Mouse (Mus musculus) heart, postnatal 14 days (tissue): Measurements from ENCODE around the gene Gm20521. TPM values are rescaled to one million over a fixed set of nuclear protein-coding genes. Genes with fewer than 3 reads are reported as not detected.

Experiments used
- DNase-seq, 2 experiments: peaks; one replicate each; pipeline ENCODE4 v3.0.0; 2021 to 2022
- intact Hi-C: fragments of 180-260 bp; cut with DNase I; formaldehyde crosslinking; loops from one replicate; pipeline ENCODE4 v1.15.1; 2025
- long read RNA-seq, 2 experiments: library from polyadenylated mRNA; stranded (forward); transcript quantifications; one replicate each; pipeline ENCODE4 v2.0.0; 2021
- total RNA-seq, 2 experiments: library from RNA; stranded (reverse); gene quantifications; 2 replicates each; pipeline ENCODE4 v1.2.3; 2021

The Gm20521 gene
- 1 to 10 TPM; 4.1 to 8.1 TPM for total RNA-seq
- long read RNA-seq, experiment 1 = 0 reads
- long read RNA-seq, experiment 2, partial matches to known transcripts = 0 of 7 reads
- long read RNA-seq, experiment 2, other reads (novel, unspliced or antisense) = 7 of 7 reads

DNA sequence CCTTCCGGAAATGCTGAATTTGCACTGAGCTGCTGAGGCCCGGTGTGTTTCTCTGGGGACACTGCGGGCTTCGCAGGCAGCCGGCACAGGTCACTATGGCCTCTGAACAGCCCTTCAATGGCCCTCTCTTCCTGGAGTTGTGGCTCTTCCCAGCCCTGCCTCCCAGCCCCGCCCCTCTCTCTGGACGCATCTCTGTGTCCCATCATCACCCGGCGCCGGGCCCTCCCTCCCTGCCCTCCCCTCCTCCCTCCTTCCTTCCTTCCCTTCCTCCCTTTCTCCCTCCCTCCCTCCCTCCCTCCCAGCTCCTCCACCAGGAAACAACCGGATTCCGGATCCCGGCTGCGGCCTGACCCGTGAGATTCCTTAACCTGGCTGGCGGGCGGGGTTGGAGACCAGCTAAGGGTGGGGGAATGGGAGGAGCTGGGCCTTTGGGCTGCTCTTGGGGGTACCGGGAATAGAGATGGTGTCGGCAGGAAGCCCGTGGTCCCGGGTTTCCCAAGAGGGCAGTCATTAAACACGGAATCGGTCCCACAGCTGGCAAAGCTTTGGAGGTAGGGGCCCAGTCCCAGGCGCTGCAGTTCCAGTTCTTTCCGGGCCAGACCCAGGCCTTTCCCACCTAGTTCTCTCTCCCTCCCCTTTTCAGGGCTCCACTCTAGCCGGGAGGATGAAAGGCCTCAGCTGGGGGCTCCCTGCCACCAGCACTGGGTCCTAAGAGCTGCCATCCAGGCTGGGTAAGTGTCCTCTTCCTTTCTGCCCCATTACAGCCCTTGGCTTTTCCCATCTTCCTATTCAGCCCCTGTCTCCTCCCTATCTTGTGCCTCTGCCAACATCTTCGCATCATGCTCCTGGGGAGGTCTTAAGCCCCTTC, at the start of gene Gm20521, which contains the start of gene Bcl2l2:
TSS of gene Gm20521 (plus strand) at position 288 of the 868 bp plus-strand sequence.
TSS of gene Bcl2l2 (plus strand) at position 224 of the 868 bp plus-strand sequence.
- DNase-seq = peak; percentile 82 to 87
- intact Hi-C loops = no loop called here

DNA sequence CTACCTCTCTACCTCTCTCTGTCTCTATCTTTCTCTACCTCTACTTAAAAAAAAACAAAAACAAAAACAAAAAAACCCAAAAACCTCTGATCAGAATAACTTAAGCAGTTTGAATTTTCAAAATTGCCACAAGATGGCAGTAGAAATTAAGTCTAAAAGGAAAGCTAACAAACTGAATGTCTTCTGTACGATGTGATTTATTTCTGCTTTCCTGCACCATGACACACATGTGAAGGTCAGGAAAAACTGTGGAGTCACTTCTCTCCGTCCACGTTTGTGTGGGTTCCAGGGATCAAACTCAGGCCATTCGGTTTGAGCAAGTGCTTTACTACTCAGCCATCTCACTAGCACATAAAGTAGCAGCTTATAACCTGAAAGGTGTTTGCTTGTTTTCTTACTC, 39.8 kb upstream of the Gm20521 start:
- DNase-seq = no peak
- intact Hi-C loops = loop anchor here (2.0 to 5.0 kb wide), 2 partner anchors 171 to 254 kb away; partner anchors contain the start of gene Ngdn

DNA sequence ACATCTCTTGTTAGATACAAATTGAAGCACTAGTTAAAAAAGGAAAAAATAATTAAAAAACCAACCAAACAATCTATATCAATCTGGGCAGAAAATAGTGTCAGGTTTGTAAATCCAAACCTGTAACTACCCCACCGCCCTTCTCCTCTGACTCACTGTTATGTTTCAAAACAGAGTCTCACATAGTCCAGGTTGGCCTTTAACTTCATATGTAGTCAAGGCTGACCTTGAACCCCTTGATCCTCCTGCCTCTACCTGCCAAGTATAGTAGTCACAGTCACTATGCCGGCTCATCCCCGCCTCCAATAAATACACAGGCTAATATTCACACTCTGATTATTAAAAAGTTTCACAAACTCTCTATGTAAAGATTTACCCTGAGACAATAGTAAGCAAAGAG, 27.5 kb upstream of the Gm20521 start:
- intact Hi-C loops = no loop called here
- DNase-seq = no peak

DNA sequence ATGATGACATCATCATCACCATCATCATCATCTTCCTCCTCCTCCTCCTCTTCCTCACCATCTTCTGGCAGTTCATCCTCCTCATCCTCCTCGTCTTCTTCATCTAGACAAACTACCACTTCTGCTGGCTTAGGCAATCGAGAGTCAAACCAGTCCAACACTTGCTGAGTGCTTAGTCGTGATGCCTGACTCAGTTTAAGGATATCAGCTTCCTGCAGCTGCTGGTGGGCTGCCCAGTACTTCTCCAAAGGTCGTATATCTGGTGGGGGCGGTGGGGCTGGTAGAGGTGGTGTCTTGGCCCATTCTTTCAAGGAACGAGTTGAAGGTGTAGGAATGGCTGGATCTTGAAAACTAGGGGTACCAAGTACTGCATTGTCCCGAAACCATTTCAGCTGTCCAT, 26.5 kb upstream of the Gm20521 start:
- intact Hi-C loops = no loop called here
- no peak for DNase-seq

DNA sequence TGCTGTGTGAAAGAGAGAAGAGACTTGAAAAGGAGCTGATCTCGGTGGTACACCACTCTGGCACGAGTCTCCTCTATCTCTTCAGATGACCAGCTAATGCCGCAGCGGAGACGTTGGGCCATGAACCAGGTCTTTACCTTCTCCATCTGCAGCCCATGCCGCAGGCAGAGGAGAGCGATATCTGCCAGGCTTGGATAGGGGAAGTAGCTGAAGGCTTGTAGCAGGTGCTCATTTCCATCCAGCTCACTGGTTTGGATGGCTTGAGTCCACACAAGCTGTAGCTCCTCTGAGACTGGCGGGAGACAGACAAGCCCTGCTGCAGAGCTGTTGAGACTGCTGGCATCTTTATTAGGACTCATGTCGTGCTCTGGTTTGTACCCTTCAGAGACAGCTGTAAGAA, 25.4 kb upstream of the Gm20521 start:
- intact Hi-C loops = no loop called here
- no peak for DNase-seq

DNA sequence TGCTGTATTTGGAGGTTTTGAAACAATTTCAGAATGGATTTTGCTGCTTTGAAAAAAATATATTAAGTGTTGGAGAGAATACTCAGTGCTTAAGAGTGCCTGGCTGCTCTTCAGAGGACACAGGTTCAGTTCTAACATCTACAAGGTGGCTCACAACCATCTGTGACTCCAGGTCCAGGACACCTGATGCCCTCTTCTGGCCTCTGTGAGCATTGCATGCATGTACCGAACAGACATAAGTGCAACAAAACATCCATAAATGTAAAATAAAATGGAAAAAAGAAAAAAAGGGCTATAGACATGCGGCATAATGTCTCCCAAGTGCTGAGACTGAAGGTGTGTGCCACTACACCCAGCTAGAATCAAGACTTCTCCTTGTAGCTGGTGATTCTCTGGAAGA, 22.7 kb upstream of the Gm20521 start:
- intact Hi-C loops = loop anchor here (5.0 to 10.0 kb wide), 2 partner anchors 148 to 234 kb away; partner anchors contain the start of genes Cebpe, Thtpa and Zfhx2
- DNase-seq = peak; percentile 52 to 71

DNA sequence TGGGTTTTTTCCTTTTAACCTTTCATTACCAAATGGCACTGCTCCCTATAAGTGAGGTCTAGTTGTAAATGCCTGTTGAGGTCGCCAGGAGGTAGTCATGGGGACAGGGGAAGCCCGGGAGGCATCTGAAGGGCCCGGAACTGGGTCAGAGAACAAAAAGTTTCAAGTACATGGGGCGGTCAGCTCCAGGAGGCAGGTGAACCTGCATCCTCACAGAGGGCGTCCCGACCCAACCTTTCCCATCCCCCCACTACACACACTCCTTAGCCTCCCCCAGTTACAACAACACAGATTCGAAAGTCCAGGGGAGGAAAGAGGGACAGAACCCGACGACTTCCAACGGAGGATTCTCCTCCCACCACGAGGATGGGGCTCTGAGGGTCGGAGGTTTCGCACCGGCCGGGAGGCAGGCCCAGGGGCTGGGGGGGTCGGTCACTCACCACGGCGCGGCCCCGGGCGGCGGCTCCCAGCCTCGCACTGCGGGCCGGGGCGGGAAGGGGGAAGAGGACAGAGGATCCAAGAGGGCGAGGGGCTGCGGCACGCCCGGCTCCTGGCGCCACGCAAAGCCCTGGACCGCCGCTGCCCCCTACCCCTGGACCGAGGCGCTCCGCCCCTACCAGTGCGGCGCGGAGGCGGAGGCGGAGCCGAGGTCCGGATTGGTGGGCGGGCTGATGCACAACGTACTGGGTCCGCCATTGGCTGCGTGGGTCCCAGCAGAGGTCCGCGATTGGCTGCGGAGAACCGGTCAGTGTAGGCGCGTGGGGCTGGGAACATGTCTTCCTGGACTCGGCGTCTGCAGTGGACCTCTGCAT, 19.5 kb upstream of the Gm20521 start:
- intact Hi-C loops = loop anchor here (5.0 to 10.0 kb wide), 2 partner anchors 151 to 231 kb away; partner anchors contain the start of genes Cebpe, Thtpa and Zfhx2
- peak; percentile 92 for DNase-seq

DNA sequence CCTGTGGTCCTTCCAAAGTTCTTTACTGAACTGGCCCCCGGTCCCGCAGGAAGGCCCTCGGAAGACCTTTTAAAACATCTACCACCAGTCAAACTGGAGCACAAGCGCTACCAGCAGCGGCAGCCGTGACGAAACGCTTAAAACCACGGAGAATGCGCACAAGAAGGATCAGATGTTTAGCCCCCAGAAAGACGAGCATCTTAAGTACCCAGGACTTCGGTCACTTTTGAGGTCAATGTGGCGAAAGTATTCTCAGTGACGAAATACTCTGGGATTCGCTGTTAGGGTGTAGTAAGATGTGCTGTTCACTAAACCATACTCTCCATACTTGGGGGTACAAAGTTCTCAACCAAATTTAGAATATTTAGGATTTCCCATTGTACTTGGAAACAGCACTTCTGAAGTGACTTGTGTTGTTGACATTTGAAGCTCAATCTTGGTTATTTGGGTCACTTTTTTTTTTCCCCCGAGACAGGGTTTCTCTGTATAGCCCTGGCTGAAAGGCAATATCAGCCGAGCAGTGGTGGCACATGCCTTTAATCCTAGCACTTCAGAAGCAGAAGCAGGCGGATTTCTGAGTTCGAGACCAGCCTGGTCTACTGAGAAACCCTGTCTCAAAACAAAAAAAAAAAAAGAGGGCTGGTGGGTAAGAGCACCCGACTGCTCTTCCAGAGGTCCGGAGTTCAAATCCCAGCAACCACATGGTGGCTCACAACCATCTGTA, 18.8 kb upstream of the Gm20521 start:
- intact Hi-C loops = loop anchor here (5.0 to 10.0 kb wide), 2 partner anchors 152 to 230 kb away; partner anchors contain the start of genes Cebpe, Thtpa and Zfhx2
- no peak for DNase-seq

DNA sequence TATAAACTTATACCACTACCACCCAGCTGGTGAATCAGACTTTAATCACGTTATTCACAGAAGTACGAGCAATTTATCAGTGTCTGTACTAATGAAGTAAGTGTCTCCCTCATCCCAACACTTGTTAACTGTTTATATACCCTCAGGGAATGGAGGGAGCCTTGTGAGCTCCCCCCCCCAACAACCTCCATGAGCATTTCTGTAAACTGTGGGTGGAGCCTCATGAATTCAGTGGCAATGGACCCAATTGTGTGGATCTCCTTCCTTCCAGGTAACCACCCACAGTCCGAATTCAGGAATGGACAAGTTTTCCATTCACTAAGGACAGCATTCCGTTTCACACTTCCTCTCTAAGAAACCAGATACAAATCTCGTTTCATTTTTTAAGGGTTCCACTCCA, 17.6 kb upstream of the Gm20521 start:
- intact Hi-C loops = loop anchor here (10.0 kb wide), 1 partner anchor 229 kb away; the partner anchor contains the start of genes Thtpa and Zfhx2
- DNase-seq = no peak

DNA sequence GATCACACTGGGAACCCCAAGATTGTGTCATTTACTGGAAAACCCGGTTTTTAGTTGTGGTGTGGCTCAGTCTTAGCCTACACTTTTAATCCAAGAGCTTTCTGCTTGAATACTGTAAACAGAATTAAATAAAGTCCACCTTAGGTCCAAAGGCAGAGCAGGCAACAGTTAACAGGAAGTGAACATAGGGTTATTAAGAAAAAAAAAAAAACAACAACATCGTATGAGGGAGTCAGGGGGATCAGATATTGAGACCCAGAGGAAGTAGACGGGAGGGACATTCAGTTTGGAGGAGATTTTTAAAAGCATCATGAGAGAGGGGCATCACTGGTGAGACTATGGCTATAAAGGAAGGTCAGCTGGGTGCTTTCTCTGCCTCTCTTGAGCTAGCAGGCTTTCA, 17.0 kb upstream of the Gm20521 start:
- intact Hi-C loops = loop anchor here (10.0 kb wide), 1 partner anchor 229 kb away; the partner anchor contains the start of genes Thtpa and Zfhx2
- DNase-seq = no peak

DNA sequence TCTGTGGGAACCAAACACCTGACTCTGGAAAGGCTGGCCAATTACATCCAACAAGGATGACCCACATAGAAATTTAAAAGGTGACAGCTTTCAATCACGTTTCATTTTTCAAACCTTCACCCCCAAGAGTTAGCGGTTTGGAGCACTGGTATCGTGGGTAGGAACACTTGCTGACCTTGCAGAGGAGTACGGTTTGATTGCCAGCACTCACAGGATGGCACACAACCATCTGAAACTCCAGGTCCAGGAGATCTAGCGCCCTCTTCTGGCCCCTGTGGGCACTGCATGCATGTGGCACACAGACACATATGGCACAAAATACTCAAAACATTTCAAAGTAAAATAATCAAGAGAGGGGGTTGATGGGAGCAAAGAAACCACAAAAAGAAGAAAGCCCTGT, 16.3 kb upstream of the Gm20521 start:
- intact Hi-C loops = loop anchor here (10.0 kb wide), 1 partner anchor 228 kb away; the partner anchor contains the start of genes Thtpa and Zfhx2
- no peak for DNase-seq

DNA sequence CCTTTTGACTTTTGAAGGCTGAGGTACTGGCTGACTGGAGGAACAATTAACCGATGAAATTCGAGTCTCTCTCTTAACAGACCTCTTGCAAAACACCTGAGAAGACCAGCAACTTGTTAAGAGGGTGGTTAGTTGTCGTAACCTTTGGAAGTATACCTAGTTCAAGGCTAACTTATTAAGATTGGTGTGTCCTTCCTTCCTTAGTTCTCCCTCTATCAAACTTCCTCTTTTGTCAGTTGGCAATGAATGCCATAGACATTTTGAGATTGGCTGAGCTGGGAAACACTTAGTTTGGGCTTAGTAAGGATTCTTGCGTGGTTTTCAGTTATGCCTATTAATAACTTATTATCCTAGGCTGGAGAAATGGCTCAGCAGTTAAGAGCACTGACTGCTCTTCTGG, 15.2 kb upstream of the Gm20521 start:
- intact Hi-C loops = loop anchor here (10.0 kb wide), 1 partner anchor 227 kb away; the partner anchor contains the start of genes Thtpa and Zfhx2
- no peak for DNase-seq

DNA sequence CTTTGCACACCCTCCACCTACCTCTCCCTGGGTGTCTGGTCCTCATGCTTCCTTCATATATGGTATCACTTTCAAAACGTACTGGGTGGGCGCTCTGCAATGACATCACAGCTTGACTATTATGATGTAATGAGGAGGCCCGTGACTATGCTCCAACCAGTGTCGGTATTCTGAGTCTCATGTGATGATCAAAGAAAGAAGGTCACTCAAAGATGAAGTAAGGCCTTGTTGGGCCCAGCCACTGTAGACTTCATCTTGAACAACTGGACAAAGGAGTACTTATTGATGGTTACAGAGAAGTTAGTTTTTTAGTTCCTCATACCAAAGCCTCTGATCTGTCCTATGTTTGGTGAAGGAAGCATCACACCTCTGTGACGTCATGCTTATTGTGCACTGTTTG, 12.4 kb upstream of the Gm20521 start, which contains the start of gene Homez:
TSS of gene Homez (minus strand) at position 101 of the 400 bp plus-strand sequence.
- DNase-seq = no peak
- intact Hi-C loops = no loop called here

DNA sequence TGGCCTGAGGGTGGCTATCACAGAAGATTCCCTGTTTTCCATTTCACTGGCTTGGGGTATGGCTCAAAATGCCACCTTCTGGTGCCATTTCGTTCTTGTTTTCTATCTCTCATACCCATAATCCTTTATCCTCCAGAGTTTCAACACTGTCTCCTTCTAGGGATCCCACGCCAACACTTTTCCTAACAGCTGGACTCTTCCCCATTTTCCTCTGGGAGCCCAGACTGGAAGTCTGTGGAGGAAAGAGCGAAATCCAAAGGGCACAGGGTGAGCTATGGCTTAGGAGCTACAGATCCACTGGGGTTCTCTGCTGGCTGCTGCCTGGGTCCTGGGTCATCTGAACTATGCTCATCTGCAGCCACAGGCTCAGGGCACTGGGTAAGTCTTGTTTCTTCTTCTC, 9.1 kb upstream of the Gm20521 start:
- intact Hi-C loops = no loop called here
- DNase-seq = no peak

DNA sequence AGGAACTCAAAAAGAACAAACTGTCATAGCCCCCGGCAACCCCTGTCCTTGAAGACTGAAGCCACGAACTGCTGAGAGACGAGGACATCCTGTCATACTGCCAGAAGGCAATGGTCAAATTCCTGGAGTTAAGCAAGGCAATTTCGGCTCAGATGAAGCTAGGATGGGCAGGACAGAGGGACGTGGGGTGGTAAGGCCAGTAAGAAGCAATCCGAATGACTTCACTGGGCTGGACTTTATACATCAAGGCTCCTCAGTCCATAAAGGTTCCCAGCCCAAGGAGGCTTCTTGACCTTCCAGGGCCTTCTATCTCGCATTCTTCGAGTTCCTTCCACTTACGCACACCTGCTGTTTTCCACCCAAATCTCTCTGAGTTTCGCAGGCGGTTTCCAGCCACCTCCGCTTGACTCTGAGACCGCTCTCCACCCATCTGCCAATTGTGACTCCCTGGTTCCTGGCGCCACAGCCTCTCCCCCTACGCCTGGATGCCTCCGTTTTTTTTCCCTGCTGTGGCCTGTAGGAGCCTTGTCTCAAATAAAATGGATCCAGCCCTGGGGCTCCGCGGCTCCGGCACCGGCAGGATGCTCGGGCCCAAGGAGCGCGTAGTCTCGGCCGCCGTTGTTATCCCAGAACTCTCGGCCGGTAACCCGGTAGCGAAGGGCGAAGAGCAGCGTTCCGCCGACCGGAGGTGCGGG, 7.2 kb upstream of the Gm20521 start:
- DNase-seq = no peak
- intact Hi-C loops = no loop called here

DNA sequence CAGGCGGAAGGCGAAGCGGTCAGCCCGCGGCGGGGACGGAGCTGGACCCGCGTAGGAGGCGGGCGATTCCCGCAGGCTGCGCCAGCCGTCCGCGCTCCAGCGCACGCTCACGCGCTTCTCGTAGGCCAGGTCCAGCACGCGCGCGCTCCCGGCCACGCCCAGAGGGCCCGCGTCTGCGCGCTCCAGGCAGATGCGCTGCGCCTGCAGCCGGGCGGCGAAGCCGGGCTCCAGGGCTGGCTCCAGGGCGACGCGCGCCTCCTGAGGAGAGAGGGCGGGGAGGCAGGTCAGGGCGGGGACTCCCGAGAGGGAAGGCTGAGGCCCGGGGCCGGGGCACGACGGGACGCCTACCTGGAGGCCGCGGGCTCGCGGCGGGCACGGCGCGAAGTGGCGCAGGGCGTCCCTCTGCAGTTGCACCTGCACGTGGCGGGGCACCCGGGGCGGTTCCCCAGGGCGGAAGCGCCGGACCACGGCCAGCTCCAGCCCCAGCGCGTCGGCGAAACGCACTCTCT, 6.6 kb upstream of the Gm20521 start:
- intact Hi-C loops = no loop called here
- DNase-seq = peak; percentile 91 to 92

DNA sequence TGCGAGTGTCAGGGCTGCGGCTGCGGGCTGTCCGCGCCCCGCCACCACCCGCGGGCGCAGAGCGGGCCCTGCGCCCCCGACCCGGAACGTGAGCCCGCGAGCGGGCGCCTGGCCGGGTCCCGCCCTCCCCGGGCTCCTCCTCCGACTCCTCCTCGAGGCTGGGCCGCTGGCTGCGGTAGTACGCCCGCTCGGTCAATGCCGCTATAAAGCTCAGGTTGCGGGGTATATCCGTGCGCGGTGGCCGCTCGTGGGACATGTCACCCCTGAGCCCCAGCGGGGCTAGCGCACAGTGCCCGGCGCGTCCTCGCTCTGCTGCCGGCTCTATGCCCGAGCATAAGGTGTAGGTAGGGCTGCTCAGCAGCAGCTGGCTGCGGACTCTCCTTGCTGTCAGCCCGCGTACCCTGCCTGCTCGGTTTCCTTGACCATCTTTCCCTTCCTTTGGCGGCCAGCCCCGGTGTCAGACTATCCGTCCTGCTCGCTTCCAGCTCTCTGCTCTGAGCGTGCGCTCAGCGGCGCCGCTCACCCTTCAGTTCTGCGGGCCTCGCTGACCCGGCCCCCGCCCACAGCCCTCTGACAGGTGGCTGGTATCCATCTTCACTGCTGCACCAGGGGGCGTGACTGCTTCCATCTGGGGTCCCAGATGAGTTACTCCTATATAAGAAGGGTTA, 6.1 kb upstream of the Gm20521 start, which contains the start of gene Ppp1r3e:
TSS of gene Ppp1r3e (minus strand) at position 503 of the 668 bp plus-strand sequence.
- DNase-seq = peak; percentile 70 to 73
- intact Hi-C loops = no loop called here

DNA sequence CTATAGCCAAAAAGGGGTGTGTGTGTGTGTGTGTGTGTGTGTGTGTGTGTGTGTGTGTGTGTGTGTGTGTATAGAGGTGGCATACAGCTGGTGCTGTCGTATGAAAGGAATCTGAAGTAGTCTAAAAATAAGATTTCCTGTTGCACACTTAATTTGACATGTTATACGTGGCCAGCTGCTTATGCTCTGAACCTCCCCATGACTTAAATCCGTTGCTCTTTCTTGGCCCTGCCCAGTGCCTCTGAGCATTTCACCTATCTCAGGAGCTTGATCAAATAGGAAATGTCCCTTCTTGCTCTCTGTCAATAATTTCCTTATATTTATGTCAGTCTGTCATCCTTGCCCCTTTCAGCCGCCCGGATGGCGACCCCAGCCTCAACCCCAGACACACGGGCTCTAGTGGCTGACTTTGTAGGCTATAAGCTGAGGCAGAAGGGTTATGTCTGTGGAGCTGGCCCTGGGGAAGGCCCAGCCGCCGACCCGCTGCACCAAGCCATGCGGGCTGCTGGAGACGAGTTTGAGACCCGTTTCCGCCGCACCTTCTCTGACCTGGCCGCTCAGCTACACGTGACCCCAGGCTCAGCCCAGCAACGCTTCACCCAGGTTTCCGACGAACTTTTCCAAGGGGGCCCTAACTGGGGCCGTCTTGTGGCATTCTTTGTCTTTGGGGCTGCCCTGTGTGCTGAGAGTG, 926 bp downstream of the Gm20521 start:
- no peak for DNase-seq
- intact Hi-C loops = no loop called here
